ENCODE assay signal across 8 mouse cellular contexts in genomic region chr2:167112737-167113136, GRCm38 (mm10). TPM values are rescaled to one million over a fixed set of nuclear protein-coding genes. Genes with fewer than 3 reads are reported as not detected.
DNase-seq lines count a peak whose midpoint lies in the region; ATAC-seq lines count a peak whose summit lies in the region.

No protein-coding gene starts in this region.

- intact Hi-C loops in left cerebral cortex, postnatal 14 days (cut with DNase I) = loop anchor here (2.0 kb wide), 1 partner anchor 106 kb away; no protein-coding TSS in a partner anchor

- H3K27ac ChIP-seq in intestine, embryonic 16.5 days (ENCODE audit: low read length) = no peak overlapping the region
- H3K27ac ChIP-seq in midbrain, embryonic 14.5 days (replicated peaks; ENCODE audit: low read depth, low read length) = 0 out of 2 replicates have a peak overlapping the region, but pooled peaks have one; percentile 46

- H3K27me3 ChIP-seq in intestine, embryonic 16.5 days (replicated peaks; ENCODE audit: control insufficient read depth, insufficient read depth, low read length) = no peaks in the 10 kb centered on the region
- no peaks in the 10 kb centered on the region for H3K27me3 ChIP-seq in midbrain, embryonic 14.5 days (ENCODE audit: control insufficient read depth, insufficient read depth, low read length)

- H3K4me2 ChIP-seq in intestine, embryonic 16.5 days (ENCODE audit: low read depth, low read length) = no peak overlapping the region
- H3K4me2 ChIP-seq in midbrain, embryonic 14.5 days (ENCODE audit: low read length) = no peak overlapping the region

- H3K4me1 ChIP-seq in intestine, embryonic 16.5 days (ENCODE audit: control insufficient read depth, insufficient read depth, low read length) = no peaks in the 10 kb centered on the region
- H3K4me1 ChIP-seq in midbrain, embryonic 14.5 days (ENCODE audit: control insufficient read depth, insufficient read depth, low read length) = no peaks in the 10 kb centered on the region

- H3K4me3 ChIP-seq in intestine, embryonic 16.5 days (ENCODE audit: low read length) = no peak overlapping the region
- H3K4me3 ChIP-seq in midbrain, embryonic 14.5 days (replicated peaks; ENCODE audit: low read depth, low read length) = no peak overlapping the region

- DNase-seq in heart, adult 18-20 months = peak; percentile 75 to 97
- DNase-seq in heart, adult 11 months = no peak
- DNase-seq in cerebellum, postnatal 4 days (ENCODE audit: low spot score in 2 of 2) = peak; percentile 76 to 83
- peak; percentile 86 for DNase-seq in gastrocnemius, adult 18-20 months (ENCODE audit: low spot score)
- peak; percentile 74 to 87 for DNase-seq in left cerebral cortex, postnatal 14 days (ENCODE audit: low spot score in 2 of 2)
- DNase-seq in midbrain, embryonic 14.5 days = peak; percentile 92
- peak; percentile 62 to 86 for DNase-seq in spleen, adult 18-20 months

- peak; percentile 38; the same call in 1 of the 2 replicates for ATAC-seq in intestine, embryonic 16.5 days
- ATAC-seq in midbrain, embryonic 14.5 days (ENCODE audit: low FRiP score, low TSS enrichment) = peak; percentile 60; the same call in 1 of the 2 replicates

- H3K9me3 ChIP-seq in intestine, embryonic 16.5 days (ENCODE audit: control insufficient read depth, low read length) = no peaks in the 10 kb centered on the region
- no peaks in the 10 kb centered on the region for H3K9me3 ChIP-seq in midbrain, embryonic 14.5 days (ENCODE audit: control insufficient read depth, low read length)

- 45% methylated on average over 6 of the region's 6 CpGs for WGBS in intestine, embryonic 16.5 days
- 45% methylated on average over 6 of the region's 6 CpGs for WGBS in midbrain, embryonic 14.5 days

- no peaks in the 10 kb centered on the region for H3K36me3 ChIP-seq in intestine, embryonic 16.5 days (ENCODE audit: control insufficient read depth, insufficient read depth, low read length)
- H3K36me3 ChIP-seq in midbrain, embryonic 14.5 days (ENCODE audit: control insufficient read depth, insufficient read depth, low read length) = no peaks in the 10 kb centered on the region

- H3K9ac ChIP-seq in intestine, embryonic 16.5 days (ENCODE audit: low read depth, low read length) = no peak overlapping the region
- no peak overlapping the region for H3K9ac ChIP-seq in midbrain, embryonic 14.5 days (replicated peaks; ENCODE audit: low read length)

RNA-seq across cellular contexts. Expression of gene Znfx1, which starts 49.9 kb away (rescaled TPM):
- total RNA-seq in heart, adult 18-20 months (2021) = 10 to 100 TPM; 40.6 to 45.6 TPM
- 10 to 100 TPM; 25.7 to 26.8 TPM for total RNA-seq in gastrocnemius, adult 18-20 months (2021)
- 6.5 and 9.8 TPM in 2 replicates for polyA plus RNA-seq in intestine, embryonic 16.5 days (2015; fragmentation: Nextera tagmentation; extraction: Ambion mirVana)
- total RNA-seq in left cerebral cortex, postnatal 14 days (2021) = 10 to 100 TPM; 41.5 to 43.9 TPM
- 8.9 and 9.3 TPM in 2 replicates for polyA plus RNA-seq in midbrain, embryonic 14.5 days (2014; fragmentation: Nextera tagmentation; extraction: Ambion mirVana)
